Mouse (Mus musculus): ENCODE data around the gene Otogl. TPM values are rescaled to one million over a fixed set of nuclear protein-coding genes. Genes with fewer than 3 reads are reported as not detected.

Otogl gene
- polyA plus RNA-seq, 1 experiment, result not detected

- no peak for TF ChIP-seq GATA1 (IDR thresholded peaks at IDR 0.05; ENCODE audit: low read length)
These were observed 41.4 kb downstream of the Otogl start for GRCm38 (mm10) chr10:107870540-107870939.

GRCm38 (mm10) chr10:107868904-107869303, 43.0 kb downstream of the Otogl start:
- TF ChIP-seq GATA1 (IDR thresholded peaks at IDR 0.05; ENCODE audit: low read length), result no peak

GRCm38 (mm10) chr10:107867414-107867813, 44.5 kb downstream of the Otogl start:
- no peak for TF ChIP-seq GATA1 (IDR thresholded peaks at IDR 0.05; ENCODE audit: low read length)

- no peak for TF ChIP-seq GATA1 (IDR thresholded peaks at IDR 0.05; ENCODE audit: low read length)
These were observed 51.6 kb downstream of the Otogl start for GRCm38 (mm10) chr10:107860235-107860917.

- TF ChIP-seq GATA1 (IDR thresholded peaks at IDR 0.05; ENCODE audit: low read length), result no peak
These were observed 52.7 kb downstream of the Otogl start for GRCm38 (mm10) chr10:107859220-107859619.

- no peak for TF ChIP-seq GATA1 (IDR thresholded peaks at IDR 0.05; ENCODE audit: low read length)
These were observed 53.2 kb downstream of the Otogl start for GRCm38 (mm10) chr10:107858684-107859083.

GRCm38 (mm10) chr10:107844906-107845305, 67.0 kb downstream of the Otogl start:
- TF ChIP-seq GATA1 (IDR thresholded peaks at IDR 0.05; ENCODE audit: low read length), result no peak

GRCm38 (mm10) chr10:107834452-107835239, 77.3 kb downstream of the Otogl start:
- no peak for TF ChIP-seq GATA1 (IDR thresholded peaks at IDR 0.05; ENCODE audit: low read length)

GRCm38 (mm10) chr10:107829151-107829550, 82.8 kb downstream of the Otogl start:
- TF ChIP-seq GATA1 (IDR thresholded peaks at IDR 0.05; ENCODE audit: low read length), result no peak

GRCm38 (mm10) chr10:107813814-107814483, 98.0 kb downstream of the Otogl start:
- no peak for TF ChIP-seq GATA1 (IDR thresholded peaks at IDR 0.05; ENCODE audit: low read length)

- no peak for TF ChIP-seq GATA1 (IDR thresholded peaks at IDR 0.05; ENCODE audit: low read length)
These were observed 101.1 kb downstream of the Otogl start for GRCm38 (mm10) chr10:107810649-107811398.

- TF ChIP-seq GATA1 (IDR thresholded peaks at IDR 0.05; ENCODE audit: low read length), result no peak
These were observed 106.7 kb downstream of the Otogl start for GRCm38 (mm10) chr10:107805203-107805602.

GRCm38 (mm10) chr10:107799671-107800353, 112.1 kb downstream of the Otogl start:
- no peak for TF ChIP-seq GATA1 (IDR thresholded peaks at IDR 0.05; ENCODE audit: low read length)

GRCm38 (mm10) chr10:107794812-107795756, 116.8 kb downstream of the Otogl start:
- no peak for TF ChIP-seq GATA1 (IDR thresholded peaks at IDR 0.05; ENCODE audit: low read length)

Measured in G1E-ER4 (cell line).